Mouse (Mus musculus) liver, adult 2 months (tissue): ENCODE data around the gene Pdzk1.

Experiments used
- CTCF ChIP-seq: fragments of 200-500 bp; IDR thresholded peaks from 2 replicates; pipeline ENCODE4 v1.5.1; 2011; ENCODE audit warnings: low read depth, low read length, control low read depth
- POLR2A ChIP-seq: fragments of 200-500 bp; IDR thresholded peaks from 2 replicates; pipeline ENCODE4 v1.6.1; 2011; ENCODE audit warnings: low read length, control low read depth; ENCODE audit not compliant: insufficient read depth; ENCODE audit errors: extremely low read depth

- TF ChIP-seq CTCF (no peak), POLR2A (no peak)
Observed at GRCm38 (mm10) chr3:96811232-96811631, 17.9 kb upstream of the Pdzk1 start.
